Mouse (Mus musculus): ENCODE measurements around the gene Ttll1. TPM values are rescaled to one million over a fixed set of nuclear protein-coding genes. Genes with fewer than 3 reads are reported as not detected.
"Not testable (repeated sequence)": the region's sequence is repeated elsewhere in the genome, so short reads cannot be mapped to it uniquely, and the experiment has no call there.

The Ttll1 gene
- total and polyA plus RNA-seq, 3 experiments: 2.3 to 12.3 (median 6.5) TPM

GRCm38 (mm10) chr15:83518215-83519048 lies 7.7 kb upstream of the Ttll1 start:
- no peak for TF ChIP-seq GATA2 (IDR thresholded peaks at IDR 0.05; ENCODE audit: borderline replicate concordance, low read depth, low read length)
- TF ChIP-seq CTCF (IDR thresholded peaks at IDR 0.05; ENCODE audit: low read depth, low read length): 0 out of 2 replicates have a peak, but pooled peaks have one; percentile 9
- no peak for TF ChIP-seq TAL1 (conservative IDR thresholded peaks at IDR 0.05; ENCODE audit: low read depth, low read length)
- no peak for TF ChIP-seq POLR2AphosphoS5 (IDR thresholded peaks at IDR 0.05; ENCODE audit: insufficient replicate concordance, low read depth, low read length)
- H3K27me3 ChIP-seq (ENCODE audit: insufficient read depth, low read length): peaks cover 74% of the 10 kb centered on the region

GRCm38 (mm10) chr15:83515018-83515417 lies 4.3 kb upstream of the Ttll1 start:
- TF ChIP-seq GATA1 (IDR thresholded peaks at IDR 0.05; ENCODE audit: borderline replicate concordance, low read length): no peak
- TF ChIP-seq TAL1 (conservative IDR thresholded peaks at IDR 0.05; ENCODE audit: low read depth, low read length): no peak
- no peak for TF ChIP-seq CTCF (IDR thresholded peaks at IDR 0.05; ENCODE audit: low read depth, low read length)
- TF ChIP-seq POLR2AphosphoS5 (IDR thresholded peaks at IDR 0.05; ENCODE audit: insufficient replicate concordance, low read depth, low read length): no peak
- no peak for TF ChIP-seq GATA2 (IDR thresholded peaks at IDR 0.05; ENCODE audit: borderline replicate concordance, low read depth, low read length)
- H3K36me3 ChIP-seq (replicated peaks): no peaks in the 10 kb centered on the region
- H3K4me3 ChIP-seq (ENCODE audit: low read depth, low read length): no peak overlapping the region
- H3K4me1 ChIP-seq (ENCODE audit: insufficient read depth, low read depth, low read length): peaks cover 21% of the 10 kb centered on the region
- DNase-seq (ENCODE audit: low spot score) (no peak), ATAC-seq (ENCODE audit: extremely low read depth, insufficient number of reproducible peaks, low FRiP score, poor library complexity, severe bottlenecking) (no peak)
- no peaks in the 10 kb centered on the region for H3K9me3 ChIP-seq (replicated peaks)
- peaks cover 60% of the 10 kb centered on the region for H3K27me3 ChIP-seq (ENCODE audit: insufficient read depth, low read length)

More at GRCm38 (mm10) chr15:83518215-83519048, 7.7 kb upstream of the Ttll1 start:
- DNase-seq (ENCODE audit: low spot score) (peak; percentile 75), ATAC-seq (ENCODE audit: extremely low read depth, insufficient number of reproducible peaks, low FRiP score, poor library complexity, severe bottlenecking) (no peak)
- H3K9me3 ChIP-seq (replicated peaks): no peaks in the 10 kb centered on the region
- peaks cover 9% of the 10 kb centered on the region for H3K4me1 ChIP-seq (ENCODE audit: insufficient read depth, low read depth, low read length)
- no peak overlapping the region for H3K4me3 ChIP-seq (ENCODE audit: low read depth, low read length)
- H3K36me3 ChIP-seq (replicated peaks): no peaks in the 10 kb centered on the region

DNA sequence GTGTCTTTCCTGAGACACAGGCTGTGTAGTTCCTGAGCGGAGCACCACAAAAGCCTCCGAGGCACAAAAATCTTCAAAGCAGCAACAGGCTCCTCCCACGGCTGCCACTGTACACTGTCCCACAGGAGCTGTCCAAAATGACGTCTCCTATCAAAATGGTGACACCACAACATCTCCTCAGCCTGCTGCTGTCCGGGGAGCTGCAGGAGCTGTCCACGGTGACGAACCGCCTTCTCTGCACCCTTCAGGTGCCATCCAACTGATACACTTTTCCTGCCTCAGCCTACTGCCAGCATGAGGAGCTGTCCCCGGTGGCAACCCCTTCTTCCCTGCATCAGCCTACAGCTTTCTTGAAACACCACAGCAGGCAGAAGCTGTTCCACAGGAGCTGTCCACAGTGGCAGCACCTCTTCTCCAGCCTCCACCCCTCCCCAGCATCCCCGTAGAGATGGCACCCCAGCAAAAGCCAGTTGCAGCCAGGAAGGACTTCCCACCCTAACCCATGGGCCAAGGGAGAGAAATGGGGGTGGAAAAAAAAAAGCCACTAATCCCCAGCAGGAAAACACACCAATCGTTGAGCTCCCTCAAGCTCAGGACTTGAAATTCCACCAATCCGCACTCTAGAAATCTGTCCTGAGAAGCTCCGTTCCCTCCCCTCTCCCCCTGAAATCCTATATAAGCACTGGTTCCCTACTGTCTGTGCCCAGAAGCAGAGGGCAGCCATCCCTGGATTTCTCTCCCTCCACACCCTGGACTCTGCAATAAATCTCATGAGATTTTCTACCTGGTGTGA lies 2.0 kb upstream of the Ttll1 start:
- TF ChIP-seq GATA2 (IDR thresholded peaks at IDR 0.05; ENCODE audit: borderline replicate concordance, low read depth, low read length) (no peak), TAL1 (conservative IDR thresholded peaks at IDR 0.05; ENCODE audit: low read depth, low read length) (no peak), GATA1 (IDR thresholded peaks at IDR 0.05; ENCODE audit: borderline replicate concordance, low read length) (no peak), POLR2AphosphoS5 (IDR thresholded peaks at IDR 0.05; ENCODE audit: insufficient replicate concordance, low read depth, low read length) (no peak), CTCF (IDR thresholded peaks at IDR 0.05; ENCODE audit: low read depth, low read length) (no peak)
- Histone ChIP-seq H3K9me3 (replicated peaks) (no peaks in the 10 kb centered on the region), H3K4me3 (ENCODE audit: low read depth, low read length) (no peak overlapping the region), H3K27me3 (ENCODE audit: insufficient read depth, low read length) (peaks cover 42% of the 10 kb centered on the region), H3K36me3 (replicated peaks) (no peaks in the 10 kb centered on the region), H3K4me1 (ENCODE audit: insufficient read depth, low read depth, low read length) (peaks cover 23% of the 10 kb centered on the region)
- DNase-seq (ENCODE audit: low spot score) (no peak), ATAC-seq (ENCODE audit: extremely low read depth, insufficient number of reproducible peaks, low FRiP score, poor library complexity, severe bottlenecking) (no peak)

- TF ChIP-seq POLR2AphosphoS5 (IDR thresholded peaks at IDR 0.05; ENCODE audit: insufficient replicate concordance, low read depth, low read length): no peak
- TF ChIP-seq TAL1 (conservative IDR thresholded peaks at IDR 0.05; ENCODE audit: low read depth, low read length): no peak
- TF ChIP-seq GATA1 (IDR thresholded peaks at IDR 0.05; ENCODE audit: borderline replicate concordance, low read length): no peak
- TF ChIP-seq GATA2 (IDR thresholded peaks at IDR 0.05; ENCODE audit: borderline replicate concordance, low read depth, low read length): no peak
- no peak for TF ChIP-seq CTCF (IDR thresholded peaks at IDR 0.05; ENCODE audit: low read depth, low read length)
- Histone ChIP-seq H3K4me3 (ENCODE audit: low read depth, low read length) (peak overlapping the region; percentile 72), H3K4me1 (ENCODE audit: insufficient read depth, low read depth, low read length) (peaks cover 23% of the 10 kb centered on the region), H3K36me3 (replicated peaks) (peaks cover 4% of the 10 kb centered on the region), H3K27me3 (ENCODE audit: insufficient read depth, low read length) (peaks cover 20% of the 10 kb centered on the region), H3K9me3 (replicated peaks) (no peaks in the 10 kb centered on the region)
- ATAC-seq (ENCODE audit: extremely low read depth, insufficient number of reproducible peaks, low FRiP score, poor library complexity, severe bottlenecking): no peak
- DNase-seq (ENCODE audit: low spot score): peak; percentile 25
Measured at GRCm38 (mm10) chr15:83509950-83510804, 516 bp downstream of the Ttll1 start.

DNA sequence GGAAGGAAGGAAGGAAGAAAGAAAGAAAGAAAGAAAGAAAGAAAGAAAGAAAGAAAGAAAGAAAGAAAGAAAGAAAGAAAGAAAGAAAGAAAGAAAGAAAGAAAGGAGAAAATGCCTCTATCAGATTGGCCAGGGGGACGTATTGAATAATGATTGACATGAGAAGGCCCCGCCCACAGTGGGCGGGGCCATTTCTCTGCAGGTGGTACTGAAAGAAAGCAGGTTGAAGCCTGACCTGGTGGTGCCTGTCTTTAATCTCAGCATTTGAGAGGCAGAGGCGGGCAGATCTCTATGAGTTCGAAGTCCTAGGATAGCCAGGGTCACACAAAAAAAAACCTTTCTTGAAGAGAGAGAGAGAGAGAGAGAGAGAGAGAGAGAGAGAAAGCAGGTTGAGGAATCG lies 9.2 kb downstream of the Ttll1 start:
- not testable (repeated sequence) for ATAC-seq (ENCODE audit: extremely low read depth, insufficient number of reproducible peaks, low FRiP score, poor library complexity, severe bottlenecking); H3K4me3 ChIP-seq (ENCODE audit: low read depth, low read length); DNase-seq (ENCODE audit: low spot score); H3K27me3 ChIP-seq (ENCODE audit: insufficient read depth, low read length); H3K9me3 ChIP-seq (replicated peaks); H3K4me1 ChIP-seq (ENCODE audit: insufficient read depth, low read depth, low read length)
- peaks cover 51% of the 10 kb centered on the region for H3K36me3 ChIP-seq (replicated peaks)

DNA sequence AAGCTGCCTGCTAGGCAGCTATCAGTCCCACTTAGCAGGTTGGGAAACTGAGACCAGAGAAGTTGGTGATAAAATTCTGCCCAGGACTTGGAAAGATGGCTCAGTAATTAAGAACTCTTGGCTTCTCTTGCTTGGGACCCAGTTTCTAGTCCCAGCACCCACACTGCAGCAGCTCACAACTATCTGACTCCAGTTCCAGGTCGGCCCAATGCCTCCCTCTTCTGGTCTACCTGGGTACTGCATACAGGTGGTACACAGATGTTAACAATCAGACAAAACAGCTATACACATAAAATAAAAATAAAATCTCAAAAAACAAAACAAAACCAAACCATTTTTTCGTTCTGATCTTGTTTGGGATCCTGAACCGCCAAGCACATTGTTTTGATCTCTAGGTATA lies 10.3 kb downstream of the Ttll1 start:
- ATAC-seq (ENCODE audit: extremely low read depth, insufficient number of reproducible peaks, low FRiP score, poor library complexity, severe bottlenecking) (no peak), DNase-seq (ENCODE audit: low spot score) (no peak)
- no peak overlapping the region for H3K4me3 ChIP-seq (ENCODE audit: low read depth, low read length)
- no peak for TF ChIP-seq POLR2AphosphoS5 (IDR thresholded peaks at IDR 0.05; ENCODE audit: insufficient replicate concordance, low read depth, low read length)
- TF ChIP-seq TAL1 (conservative IDR thresholded peaks at IDR 0.05; ENCODE audit: low read depth, low read length): no peak
- peak; percentile 74 for TF ChIP-seq CTCF (IDR thresholded peaks at IDR 0.05; ENCODE audit: low read depth, low read length)
- TF ChIP-seq GATA2 (IDR thresholded peaks at IDR 0.05; ENCODE audit: borderline replicate concordance, low read depth, low read length): no peak
- no peak for TF ChIP-seq GATA1 (IDR thresholded peaks at IDR 0.05; ENCODE audit: borderline replicate concordance, low read length)
- peaks cover 12% of the 10 kb centered on the region for H3K4me1 ChIP-seq (ENCODE audit: insufficient read depth, low read depth, low read length)
- H3K9me3 ChIP-seq (replicated peaks): no peaks in the 10 kb centered on the region
- H3K36me3 ChIP-seq (replicated peaks): peaks cover 55% of the 10 kb centered on the region
- no peaks in the 10 kb centered on the region for H3K27me3 ChIP-seq (ENCODE audit: insufficient read depth, low read length)
